Mouse (Mus musculus): ENCODE results near the gene Sstr4. TPM values are rescaled to one million over a fixed set of nuclear protein-coding genes. Genes with fewer than 3 reads are reported as not detected.

Gene Sstr4
- polyA plus RNA-seq, 1 experiment from 2014 or later, result 2.5 TPM

DNA sequence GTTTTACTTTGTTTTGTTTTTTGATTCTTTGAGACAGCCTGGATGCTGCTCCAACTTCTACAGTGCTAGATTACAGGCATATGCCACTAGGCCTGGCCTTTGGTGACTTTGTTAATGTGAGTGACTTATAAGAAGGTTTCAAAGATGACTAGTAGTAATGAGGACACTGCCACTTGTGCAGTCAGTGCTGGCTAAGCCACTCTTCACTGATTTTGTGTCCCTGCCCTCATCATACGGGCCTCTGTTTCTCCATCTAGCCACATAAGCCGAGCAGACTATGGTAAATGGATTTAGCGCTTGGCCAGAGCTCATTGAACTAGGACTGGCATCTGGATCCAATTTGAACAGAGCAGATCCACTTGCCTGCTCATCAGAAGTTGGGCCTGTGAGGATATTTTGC is 8.7 kb upstream of the Sstr4 start:
- WGBS, result 53% methylated on average over 3 of the region's 3 CpGs
- no peak overlapping the region for H3K9ac ChIP-seq (replicated peaks; ENCODE audit: low read length)

DNA sequence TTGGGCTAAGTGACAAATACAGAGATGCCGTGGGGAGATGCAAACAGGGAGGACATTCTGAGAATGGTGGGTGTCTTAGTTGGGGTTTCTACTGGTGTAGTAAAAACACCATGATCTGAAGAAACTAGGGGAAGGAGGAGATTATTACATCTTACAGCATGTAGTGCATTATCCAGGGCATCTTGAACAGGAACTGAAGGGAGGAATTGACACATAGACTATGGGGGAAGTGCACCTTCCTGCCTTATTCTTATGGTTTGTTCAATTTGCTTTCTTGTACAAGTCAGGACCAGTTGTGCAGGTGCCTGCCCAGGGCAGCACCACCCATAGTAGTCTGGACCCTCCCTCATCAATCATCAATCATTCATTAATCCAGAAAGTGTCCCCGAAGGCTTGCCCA is 8.2 kb upstream of the Sstr4 start:
- DNase-seq (ENCODE audit: low spot score) (no peak), ATAC-seq (replicated peaks; ENCODE audit: insufficient number of reproducible peaks, low FRiP score, low TSS enrichment, low read depth) (no peak)
- Histone ChIP-seq H3K9ac (replicated peaks; ENCODE audit: low read length) (no peak overlapping the region), H3K4me3 (ENCODE audit: low read depth, low read length) (no peak overlapping the region), H3K27me3 (ENCODE audit: control insufficient read depth, insufficient read depth, low read length) (no peaks in the 10 kb centered on the region), H3K27ac (replicated peaks; ENCODE audit: low read depth, low read length) (no peak overlapping the region), H3K36me3 (replicated peaks; ENCODE audit: control insufficient read depth, insufficient read depth, low read depth, low read length) (no peaks in the 10 kb centered on the region), H3K4me1 (ENCODE audit: control insufficient read depth, insufficient read depth, low read length) (no peaks in the 10 kb centered on the region), H3K9me3 (replicated peaks; ENCODE audit: control insufficient read depth, low read length) (no peaks in the 10 kb centered on the region), H3K4me2 (ENCODE audit: low read depth, low read length) (no peak overlapping the region)
- WGBS, result 93% methylated on average over 2 of the region's 2 CpGs

More for the DNA sequence above, 8.7 kb upstream of the Sstr4 start:
- Histone ChIP-seq H3K4me3 (ENCODE audit: low read depth, low read length) (no peak overlapping the region), H3K4me2 (ENCODE audit: low read depth, low read length) (no peak overlapping the region), H3K4me1 (ENCODE audit: control insufficient read depth, insufficient read depth, low read length) (no peaks in the 10 kb centered on the region), H3K27me3 (ENCODE audit: control insufficient read depth, insufficient read depth, low read length) (no peaks in the 10 kb centered on the region), H3K27ac (replicated peaks; ENCODE audit: low read depth, low read length) (no peak overlapping the region), H3K9me3 (replicated peaks; ENCODE audit: control insufficient read depth, low read length) (no peaks in the 10 kb centered on the region), H3K36me3 (replicated peaks; ENCODE audit: control insufficient read depth, insufficient read depth, low read depth, low read length) (no peaks in the 10 kb centered on the region)
- ATAC-seq (replicated peaks; ENCODE audit: insufficient number of reproducible peaks, low FRiP score, low TSS enrichment, low read depth), result no peak
- peak; percentile 58 for DNase-seq (ENCODE audit: low spot score)

DNA sequence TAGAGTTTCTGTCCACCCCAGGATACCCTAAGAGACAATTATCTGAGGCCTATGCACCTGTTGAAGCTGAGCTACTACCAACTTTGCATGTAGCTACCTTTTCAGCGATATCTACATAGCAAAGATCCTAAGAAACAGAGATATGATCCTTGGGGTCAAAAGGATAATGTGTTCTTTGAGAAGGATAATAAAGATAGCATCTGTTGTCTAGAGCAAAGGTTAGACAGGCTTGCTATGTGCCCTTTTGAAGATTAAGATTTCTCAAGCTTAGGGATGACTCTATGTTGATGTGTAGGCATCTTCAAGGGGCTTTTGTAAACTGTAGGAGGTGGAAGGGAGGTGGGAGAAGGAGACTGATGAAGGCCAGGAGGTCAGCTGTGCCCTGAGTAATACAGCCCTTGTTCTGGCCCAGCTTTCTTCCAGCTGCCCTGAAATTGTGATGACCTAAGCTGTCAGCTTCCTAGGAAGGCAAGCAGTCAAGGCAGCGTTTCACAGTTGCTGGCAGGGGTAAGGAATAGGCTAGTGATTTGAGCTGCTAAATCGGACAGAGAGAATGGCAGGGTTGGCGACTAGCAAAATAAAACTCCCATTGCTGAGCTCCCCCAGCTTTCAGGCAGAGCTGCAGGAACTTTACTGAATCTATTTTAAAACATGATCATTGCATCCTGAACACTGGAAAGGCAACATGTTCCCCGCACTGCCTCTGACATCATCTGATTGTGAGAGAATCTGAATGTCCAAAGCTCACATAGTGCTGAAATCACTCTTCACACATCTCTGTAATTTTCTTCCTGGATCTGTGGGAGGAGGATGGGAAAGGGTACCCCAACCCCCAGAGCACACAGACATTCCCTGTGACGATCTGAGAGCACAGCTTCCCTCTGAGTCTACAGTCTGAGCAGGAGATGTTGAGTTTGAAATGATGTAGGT is 7.2 kb upstream of the Sstr4 start:
- Histone ChIP-seq H3K27ac (replicated peaks; ENCODE audit: low read depth, low read length) (no peak overlapping the region), H3K9me3 (replicated peaks; ENCODE audit: control insufficient read depth, low read length) (no peaks in the 10 kb centered on the region), H3K9ac (replicated peaks; ENCODE audit: low read length) (no peak overlapping the region), H3K27me3 (ENCODE audit: control insufficient read depth, insufficient read depth, low read length) (no peaks in the 10 kb centered on the region), H3K4me2 (ENCODE audit: low read depth, low read length) (no peak overlapping the region), H3K4me1 (ENCODE audit: control insufficient read depth, insufficient read depth, low read length) (no peaks in the 10 kb centered on the region), H3K36me3 (replicated peaks; ENCODE audit: control insufficient read depth, insufficient read depth, low read depth, low read length) (no peaks in the 10 kb centered on the region), H3K4me3 (ENCODE audit: low read depth, low read length) (no peak overlapping the region)
- DNase-seq (ENCODE audit: low spot score) (no peak), ATAC-seq (replicated peaks; ENCODE audit: insufficient number of reproducible peaks, low FRiP score, low TSS enrichment, low read depth) (no peak)
- WGBS, result 69% methylated on average over 6 of the region's 6 CpGs

DNA sequence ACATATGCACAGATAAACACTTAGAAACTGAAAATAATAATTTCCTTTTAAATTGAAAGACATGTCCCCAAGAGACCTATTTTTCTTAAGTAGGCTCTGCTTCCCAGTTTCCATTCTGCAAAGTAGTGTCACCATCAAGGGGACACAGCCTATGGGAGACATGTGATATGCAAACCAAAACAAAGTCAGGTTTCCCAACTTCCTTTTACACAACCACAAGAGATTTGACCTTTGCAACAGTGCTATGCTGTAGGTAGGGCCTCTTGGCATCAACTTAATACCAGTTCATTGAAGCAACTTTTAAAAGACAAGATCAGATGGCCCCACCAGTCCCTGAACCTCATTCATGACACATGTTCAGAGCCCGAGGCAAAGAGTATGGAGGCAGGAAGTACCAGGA is 2.0 kb upstream of the Sstr4 start:
- H3K27me3 ChIP-seq (ENCODE audit: control insufficient read depth, insufficient read depth, low read length), result peaks cover 11% of the 10 kb centered on the region
- no peak overlapping the region for H3K9ac ChIP-seq (replicated peaks; ENCODE audit: low read length)
- no peaks in the 10 kb centered on the region for H3K36me3 ChIP-seq (replicated peaks; ENCODE audit: control insufficient read depth, insufficient read depth, low read depth, low read length)
- 0 out of 2 replicates have a peak, but pooled peaks cover 2% of the 10 kb centered on the region for H3K4me1 ChIP-seq (ENCODE audit: control insufficient read depth, insufficient read depth, low read length)
- WGBS, result 59% methylated on average over 1 of the region's 1 CpGs
- no peak overlapping the region for H3K4me2 ChIP-seq (ENCODE audit: low read depth, low read length)
- H3K9me3 ChIP-seq (replicated peaks; ENCODE audit: control insufficient read depth, low read length), result no peaks in the 10 kb centered on the region
- H3K27ac ChIP-seq (replicated peaks; ENCODE audit: low read depth, low read length), result no peak overlapping the region
- DNase-seq (ENCODE audit: low spot score) (no peak), ATAC-seq (replicated peaks; ENCODE audit: insufficient number of reproducible peaks, low FRiP score, low TSS enrichment, low read depth) (no peak)
- no peak overlapping the region for H3K4me3 ChIP-seq (ENCODE audit: low read depth, low read length)

DNA sequence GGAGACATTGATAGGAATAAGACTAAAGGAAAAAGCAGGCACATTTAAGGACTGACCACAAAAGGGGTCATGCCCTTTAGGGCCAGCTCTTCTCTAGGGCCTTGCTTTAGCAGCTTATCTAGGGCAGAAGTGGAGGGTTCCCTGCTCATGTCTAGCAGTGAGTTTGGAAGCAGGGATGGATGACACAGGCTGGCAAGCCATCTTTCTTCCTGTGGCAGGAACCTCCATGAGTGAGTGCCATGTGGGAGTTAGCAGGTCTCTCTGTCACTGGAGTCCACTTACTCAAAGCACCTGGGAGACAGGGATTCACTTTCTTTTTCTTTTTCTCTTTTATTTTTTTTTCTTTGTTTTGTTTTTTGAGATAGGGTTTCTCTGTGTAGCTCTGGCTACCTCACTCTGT is 1.3 kb upstream of the Sstr4 start:
- Histone ChIP-seq H3K4me1 (ENCODE audit: control insufficient read depth, insufficient read depth, low read length) (0 out of 2 replicates have a peak, but pooled peaks cover 2% of the 10 kb centered on the region), H3K27me3 (ENCODE audit: control insufficient read depth, insufficient read depth, low read length) (peaks cover 11% of the 10 kb centered on the region), H3K9me3 (replicated peaks; ENCODE audit: control insufficient read depth, low read length) (no peaks in the 10 kb centered on the region), H3K9ac (replicated peaks; ENCODE audit: low read length) (no peak overlapping the region), H3K36me3 (replicated peaks; ENCODE audit: control insufficient read depth, insufficient read depth, low read depth, low read length) (no peaks in the 10 kb centered on the region), H3K27ac (replicated peaks; ENCODE audit: low read depth, low read length) (no peak overlapping the region), H3K4me3 (ENCODE audit: low read depth, low read length) (no peak overlapping the region), H3K4me2 (ENCODE audit: low read depth, low read length) (no peak overlapping the region)
- no peak for ATAC-seq (replicated peaks; ENCODE audit: insufficient number of reproducible peaks, low FRiP score, low TSS enrichment, low read depth)
- DNase-seq (ENCODE audit: low spot score), result no peak

DNA sequence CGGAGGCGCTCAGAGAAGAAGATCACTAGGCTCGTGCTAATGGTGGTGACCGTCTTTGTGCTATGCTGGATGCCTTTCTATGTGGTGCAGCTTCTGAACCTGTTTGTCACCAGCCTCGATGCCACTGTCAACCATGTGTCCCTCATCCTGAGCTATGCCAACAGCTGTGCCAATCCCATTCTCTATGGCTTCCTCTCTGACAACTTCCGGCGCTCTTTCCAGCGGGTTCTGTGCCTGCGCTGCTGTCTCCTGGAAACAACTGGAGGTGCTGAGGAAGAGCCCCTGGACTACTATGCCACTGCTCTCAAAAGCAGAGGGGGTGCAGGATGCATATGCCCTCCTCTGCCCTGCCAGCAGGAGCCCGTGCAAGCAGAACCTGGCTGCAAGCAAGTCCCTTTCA is 1.1 kb downstream of the Sstr4 start:
- Histone ChIP-seq H3K9me3 (replicated peaks; ENCODE audit: control insufficient read depth, low read length) (no peaks in the 10 kb centered on the region), H3K27me3 (ENCODE audit: control insufficient read depth, insufficient read depth, low read length) (peaks cover 11% of the 10 kb centered on the region), H3K4me1 (ENCODE audit: control insufficient read depth, insufficient read depth, low read length) (0 out of 2 replicates have a peak, but pooled peaks cover 2% of the 10 kb centered on the region), H3K27ac (replicated peaks; ENCODE audit: low read depth, low read length) (no peak overlapping the region), H3K9ac (replicated peaks; ENCODE audit: low read length) (no peak overlapping the region), H3K36me3 (replicated peaks; ENCODE audit: control insufficient read depth, insufficient read depth, low read depth, low read length) (no peaks in the 10 kb centered on the region), H3K4me2 (ENCODE audit: low read depth, low read length) (no peak overlapping the region), H3K4me3 (ENCODE audit: low read depth, low read length) (no peak overlapping the region)
- 0 out of 2 replicates have a peak, but pooled peaks have one; percentile 5 for ATAC-seq (replicated peaks; ENCODE audit: insufficient number of reproducible peaks, low FRiP score, low TSS enrichment, low read depth)
- no peak for DNase-seq (ENCODE audit: low spot score)
- WGBS, result 66% methylated on average over 10 of the region's 10 CpGs

DNA sequence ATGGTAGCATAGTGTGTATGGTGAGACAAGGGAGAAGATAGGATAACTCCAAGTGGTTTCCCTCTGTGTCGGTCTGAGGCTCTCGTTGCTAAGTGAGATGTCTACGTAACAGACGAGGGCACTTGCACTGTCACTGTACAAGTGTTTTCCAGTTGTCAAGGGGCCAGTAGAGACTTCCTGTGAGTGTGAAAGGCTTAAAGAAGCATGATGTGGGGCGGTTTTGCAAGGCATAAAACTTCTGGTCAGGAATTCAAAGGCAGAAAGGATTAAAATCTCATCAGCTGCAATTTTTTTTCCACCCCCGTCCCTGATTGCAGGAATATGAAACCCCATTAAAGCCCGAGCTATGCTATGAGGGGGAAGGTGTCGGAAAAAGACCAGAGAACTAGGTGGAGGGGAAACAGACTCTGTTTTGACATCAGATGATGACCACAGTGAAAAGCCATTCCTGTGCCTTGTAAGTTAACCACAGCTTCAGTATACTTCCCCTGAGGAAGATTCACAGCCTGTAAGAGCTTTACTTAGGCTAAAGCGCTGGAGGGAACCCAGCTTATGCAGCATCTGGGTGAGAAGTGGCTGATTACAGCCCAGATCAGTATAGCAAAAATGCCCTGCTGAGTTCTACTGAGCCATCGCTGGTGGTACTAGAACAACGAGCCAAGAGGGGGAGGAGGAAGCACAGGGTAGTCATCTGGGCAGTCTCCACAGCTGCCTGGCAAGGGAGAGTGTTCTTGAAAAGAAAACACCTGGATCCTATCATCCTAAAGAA is 2.1 kb downstream of the Sstr4 start:
- Histone ChIP-seq H3K27me3 (ENCODE audit: control insufficient read depth, insufficient read depth, low read length) (peaks cover 11% of the 10 kb centered on the region), H3K9ac (replicated peaks; ENCODE audit: low read length) (no peak overlapping the region), H3K9me3 (replicated peaks; ENCODE audit: control insufficient read depth, low read length) (no peaks in the 10 kb centered on the region), H3K27ac (replicated peaks; ENCODE audit: low read depth, low read length) (no peak overlapping the region), H3K4me3 (ENCODE audit: low read depth, low read length) (no peak overlapping the region), H3K4me2 (ENCODE audit: low read depth, low read length) (no peak overlapping the region), H3K36me3 (replicated peaks; ENCODE audit: control insufficient read depth, insufficient read depth, low read depth, low read length) (no peaks in the 10 kb centered on the region), H3K4me1 (ENCODE audit: control insufficient read depth, insufficient read depth, low read length) (0 out of 2 replicates have a peak, but pooled peaks cover 2% of the 10 kb centered on the region)
- ATAC-seq (replicated peaks; ENCODE audit: insufficient number of reproducible peaks, low FRiP score, low TSS enrichment, low read depth) (no peak), DNase-seq (ENCODE audit: low spot score) (no peak)
- 51% methylated on average over 11 of the region's 11 CpGs for WGBS

DNA sequence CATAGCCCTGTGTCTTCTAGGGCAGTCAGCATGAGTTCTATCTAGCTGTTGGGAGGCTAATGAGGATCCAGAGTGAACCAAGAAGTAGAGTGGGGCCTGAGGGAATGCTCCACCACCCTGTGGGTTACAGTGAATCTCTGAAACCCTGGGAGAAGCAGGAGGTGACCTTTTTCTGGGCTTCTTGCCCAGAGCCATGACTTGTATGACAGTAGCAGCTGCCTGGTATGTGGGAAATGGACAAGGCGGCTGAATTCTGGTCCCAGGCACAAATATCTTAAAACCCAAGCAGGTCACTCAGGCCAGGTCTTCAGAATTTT is 2.6 kb downstream of the Sstr4 start:
- ATAC-seq (replicated peaks; ENCODE audit: insufficient number of reproducible peaks, low FRiP score, low TSS enrichment, low read depth) (no peak), DNase-seq (ENCODE audit: low spot score) (no peak)
- no peak overlapping the region for H3K27ac ChIP-seq (replicated peaks; ENCODE audit: low read depth, low read length)
- no peak overlapping the region for H3K9ac ChIP-seq (replicated peaks; ENCODE audit: low read length)
- H3K4me1 ChIP-seq (ENCODE audit: control insufficient read depth, insufficient read depth, low read length), result 0 out of 2 replicates have a peak, but pooled peaks cover 2% of the 10 kb centered on the region
- H3K4me3 ChIP-seq (ENCODE audit: low read depth, low read length), result no peak overlapping the region
- H3K4me2 ChIP-seq (ENCODE audit: low read depth, low read length), result no peak overlapping the region
- peaks cover 11% of the 10 kb centered on the region for H3K27me3 ChIP-seq (ENCODE audit: control insufficient read depth, insufficient read depth, low read length)
- WGBS, result 94% methylated on average over 1 of the region's 1 CpGs
- no peaks in the 10 kb centered on the region for H3K9me3 ChIP-seq (replicated peaks; ENCODE audit: control insufficient read depth, low read length)
- H3K36me3 ChIP-seq (replicated peaks; ENCODE audit: control insufficient read depth, insufficient read depth, low read depth, low read length), result no peaks in the 10 kb centered on the region
